Mouse (Mus musculus) liver, embryonic 14.5 days (tissue): Measurements from ENCODE around the gene Tcl1b3. TPM values are rescaled to one million over a fixed set of nuclear protein-coding genes. Genes with fewer than 3 reads are reported as not detected.

Experiments
- ATAC-seq: fragments of 200-750 bp; cut with Nextera tagmentation; 2 replicates; pipeline ENCODE4 v1.8.0; 2017; ENCODE audit warnings: moderate number of reproducible peaks, mild to moderate bottlenecking, moderate library complexity; ENCODE audit not compliant: insufficient read depth
- DNase-seq, 3 experiments: peaks; one replicate each; pipeline ENCODE4 v3.0.0-alpha.2; 2012 to 2013; ENCODE audit warnings: low read depth in 3 of 3, low spot score in 3 of 3
- H3K27ac ChIP-seq: fragments of 300-500 bp; sonication (generic); 2 replicates; pipeline ENCODE4 v1.5.1; 2014; ENCODE audit warnings: moderate library complexity, mild to moderate bottlenecking, control low read depth, inconsistent platforms
- H3K27me3 ChIP-seq: fragments of 300-500 bp; sonication (generic); 2 replicates; pipeline ENCODE4 v1.6.1; 2014; ENCODE audit warnings: mild to moderate bottlenecking, low read length, moderate library complexity; ENCODE audit not compliant: control insufficient read depth, insufficient read depth
- H3K36me3 ChIP-seq: fragments of 300-500 bp; sonication (generic); replicated peaks from 2 replicates; pipeline ENCODE4 v1.6.1; 2014; ENCODE audit warnings: low read depth; ENCODE audit not compliant: control insufficient read depth, insufficient read depth
- H3K4me1 ChIP-seq, 2 experiments: fragments of 200-500 bp in 1 of 2; fragments of 300-500 bp in 1 of 2; sonication (generic) in 1 of 2; replicated peaks; 2 replicates each; pipeline ENCODE4 v1.6.1; 2012 to 2014; ENCODE audit warnings: antibody characterized with exemption in 1 of 2, inconsistent platforms in 1 of 2, low read length in 1 of 2; ENCODE audit not compliant: control insufficient read depth in 2 of 2, insufficient read depth in 2 of 2
- H3K4me2 ChIP-seq: fragments of 300-500 bp; sonication (generic); 2 replicates; pipeline ENCODE4 v1.6.1; 2014; ENCODE audit warnings: low read depth, mild to moderate bottlenecking, control low read depth, moderate library complexity
- H3K4me3 ChIP-seq, 2 experiments: fragments of 200-500 bp in 1 of 2; fragments of 300-500 bp in 1 of 2; sonication (generic) in 1 of 2; 2 replicates each; pipeline ENCODE4 v1.5.1; 2012 to 2014; ENCODE audit warnings: low read depth in 2 of 2, low read length in 2 of 2, mild to moderate bottlenecking in 2 of 2, control low read depth in 1 of 2, inconsistent platforms in 1 of 2, moderate library complexity in 1 of 2; ENCODE audit not compliant: insufficient read depth in 1 of 2
- H3K9ac ChIP-seq: fragments of 300-500 bp; sonication (generic); replicated peaks from 2 replicates; pipeline ENCODE4 v1.6.1; 2014; ENCODE audit warnings: mild to moderate bottlenecking, control low read depth, moderate library complexity
- H3K9me3 ChIP-seq: fragments of 300-500 bp; sonication (generic); 2 replicates; pipeline ENCODE4 v1.6.1; 2016; ENCODE audit warnings: low read length, mixed read lengths; ENCODE audit not compliant: control insufficient read depth
- CTCF ChIP-seq: IDR thresholded peaks from 2 replicates; pipeline ENCODE4 v1.5.1; 2016; ENCODE audit warnings: antibody characterized with exemption, low read depth, control low read depth
- EP300 ChIP-seq: IDR thresholded peaks from 2 replicates; pipeline ENCODE4 v1.6.1; 2016; ENCODE audit warnings: antibody characterized with exemption, low read depth
- WGBS: fragments of 180-500 bp; shearing (Covaris S2); extraction: QIAGEN DNeasy Blood & Tissue Kit; methylation state at CpG from one replicate; pipeline ENCODE4 v1.1.7; 2014; ENCODE audit not compliant: insufficient replicate concordance; 5-methylcytosine and 5-hydroxymethylcytosine counted together
- polyA plus RNA-seq, 2 experiments: library from polyadenylated mRNA; depleted of rRNA in 1 of 2; stranded (reverse) in 1 of 2; unstranded in 1 of 2; fragments of >200 nt; fragmentation: Nextera tagmentation in 1 of 2; extraction: Ambion mirVana in 1 of 2; gene quantifications; 2 replicates each; pipeline versions ENCODE4 v1.2.1 to v1.2.3; 2012 to 2014

Tcl1b3 gene
- polyA plus RNA-seq, 2 experiments = not detected

DNA sequence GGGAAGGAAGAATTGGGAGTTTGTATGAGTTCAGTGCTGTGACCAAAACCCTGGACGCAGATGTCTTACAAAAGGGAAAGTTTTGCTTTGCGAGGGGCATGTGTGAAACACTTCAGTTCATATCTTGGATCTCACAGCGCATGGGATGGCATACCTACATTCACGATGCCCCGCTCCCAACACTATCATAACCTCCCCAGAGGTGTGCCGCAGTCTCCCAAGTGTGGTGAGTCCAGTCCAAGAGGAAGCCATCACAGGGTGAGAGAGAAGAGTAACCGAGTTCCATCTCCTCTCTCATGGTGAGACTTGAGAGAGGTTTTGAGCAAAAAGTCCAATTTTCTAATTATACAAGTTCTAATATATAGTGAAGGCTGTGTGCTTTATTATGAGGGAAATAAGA lies 18.4 kb downstream of the Tcl1b3 start:
- Histone ChIP-seq H3K4me1 (no peaks in the 10 kb centered on the region), H3K27me3 (no peaks in the 10 kb centered on the region), H3K4me2 (no peak overlapping the region), H3K9me3 (no peaks in the 10 kb centered on the region), H3K9ac (no peak overlapping the region), H3K27ac (no peak overlapping the region), H3K4me3 (no peak overlapping the region), H3K36me3 (no peaks in the 10 kb centered on the region)
- WGBS = 69% methylated on average over 7 of the region's 7 CpGs
- ATAC-seq (no peak), DNase-seq (no peak)
- TF ChIP-seq EP300 = no peak
- TF ChIP-seq CTCF = no peak

- no peak overlapping the region for H3K4me2 ChIP-seq
- H3K27me3 ChIP-seq = no peaks in the 10 kb centered on the region
- no peak for TF ChIP-seq CTCF
- TF ChIP-seq EP300 = no peak
- no peaks in the 10 kb centered on the region for H3K4me1 ChIP-seq
- no peaks in the 10 kb centered on the region for H3K36me3 ChIP-seq
- H3K4me3 ChIP-seq = no peak overlapping the region
- ATAC-seq (no peak), DNase-seq (no peak)
- WGBS = 59% methylated on average over 7 of the region's 7 CpGs
- H3K9me3 ChIP-seq = no peaks in the 10 kb centered on the region
- no peak overlapping the region for H3K27ac ChIP-seq
- H3K9ac ChIP-seq = no peak overlapping the region
Measured at GRCm38 (mm10) chr12:105217101-105217760, 26.4 kb downstream of the Tcl1b3 start.

GRCm38 (mm10) chr12:105222601-105223319 lies 31.9 kb downstream of the Tcl1b3 start, which contains the start of gene Tcl1:
Gene Tcl1 (minus strand): TSS chr12:105222793.
- DNase-seq (no peak), ATAC-seq (no peak)
- Histone ChIP-seq H3K4me3 (no peak within 1 kb of the TSS), H3K9me3 (no peaks in the 10 kb centered on the region), H3K27me3 (no peaks in the 10 kb centered on the region), H3K4me1 (no peaks in the 10 kb centered on the region), H3K36me3 (no peaks in the 10 kb centered on the region), H3K27ac (no peak within 1 kb of the TSS), H3K4me2 (no peak within 1 kb of the TSS), H3K9ac (no peak within 1 kb of the TSS)
- no peak for TF ChIP-seq EP300
- TF ChIP-seq CTCF = no peak
- WGBS = 72% methylated on average over 22 of the region's 22 CpGs

DNA sequence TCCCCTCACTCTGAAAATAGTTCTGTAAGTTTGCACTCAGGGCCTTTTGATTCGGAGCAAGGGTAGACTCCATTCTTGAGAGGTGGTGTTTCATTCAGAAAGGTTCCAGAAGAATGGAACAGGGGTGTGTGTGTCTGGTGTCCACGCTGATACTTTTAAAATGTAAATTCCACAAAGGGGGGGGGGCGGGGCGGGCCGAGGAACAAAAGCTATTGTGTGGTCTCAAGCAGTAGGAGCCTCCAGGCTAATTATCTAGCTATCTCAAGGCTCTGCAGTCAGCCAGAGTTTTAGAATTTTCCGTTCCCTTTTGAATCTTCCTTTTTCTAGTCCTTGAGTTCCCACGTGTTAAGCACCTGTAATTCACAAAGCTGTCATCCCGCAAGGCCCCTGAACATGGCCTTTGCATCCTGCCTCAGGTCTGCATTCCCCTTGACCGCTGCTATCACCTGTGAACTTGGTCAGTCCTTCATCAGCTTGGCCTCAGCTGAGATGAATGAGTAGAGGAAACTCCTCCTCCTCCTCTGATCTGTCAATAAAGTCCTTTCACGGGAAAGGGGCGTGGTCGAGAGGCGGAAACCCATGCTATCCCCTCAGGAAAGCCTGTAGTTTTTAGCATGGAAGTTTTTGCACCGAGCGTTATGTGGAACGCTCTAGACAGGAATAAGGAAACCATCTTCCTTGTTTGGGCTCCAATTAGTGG lies 33.9 kb downstream of the Tcl1b3 start:
- ATAC-seq (no peak), DNase-seq (no peak)
- H3K27me3 ChIP-seq = no peaks in the 10 kb centered on the region
- no peaks in the 10 kb centered on the region for H3K36me3 ChIP-seq
- H3K27ac ChIP-seq = no peak overlapping the region
- no peak overlapping the region for H3K4me2 ChIP-seq
- no peak overlapping the region for H3K4me3 ChIP-seq
- 49% methylated on average over 16 of the region's 16 CpGs for WGBS
- TF ChIP-seq EP300 = no peak
- TF ChIP-seq CTCF = no peak
- H3K9ac ChIP-seq = no peak overlapping the region
- H3K9me3 ChIP-seq = no peaks in the 10 kb centered on the region
- H3K4me1 ChIP-seq = no peaks in the 10 kb centered on the region

GRCm38 (mm10) chr12:105234362-105234761 lies 43.5 kb downstream of the Tcl1b3 start:
- ATAC-seq = no peak
- Histone ChIP-seq H3K36me3 (no peaks in the 10 kb centered on the region), H3K4me1 (no peaks in the 10 kb centered on the region), H3K4me3 (no peak overlapping the region), H3K27ac (no peak overlapping the region), H3K4me2 (no peak overlapping the region), H3K27me3 (no peaks in the 10 kb centered on the region), H3K9ac (no peak overlapping the region), H3K9me3 (no peaks in the 10 kb centered on the region)
- TF ChIP-seq EP300 = no peak
- TF ChIP-seq CTCF = no peak
- no peak for DNase-seq
- WGBS = 65% methylated on average over 11 of the region's 11 CpGs
